Mouse (Mus musculus): Measurements from ENCODE around the gene Fbxl8. TPM values are rescaled to one million over a fixed set of nuclear protein-coding genes. Genes with fewer than 3 reads are reported as not detected.

Gene Fbxl8
- polyA plus RNA-seq, 1 experiment from 2014 or later: 3.1 TPM

GRCm38 (mm10) chr8:105268342-105269074 is 4.1 kb downstream of the Fbxl8 start:
- Histone ChIP-seq H3K4me2 (replicated peaks; ENCODE audit: low read depth, low read length) (peak overlapping the region; percentile 84), H3K4me3 (ENCODE audit: low read length) (peak overlapping the region; percentile 47), H3K36me3 (ENCODE audit: insufficient read depth, low read length) (no peaks in the 10 kb centered on the region), H3K9me3 (ENCODE audit: low read length) (no peaks in the 10 kb centered on the region), H3K27ac (ENCODE audit: low read length) (no peak overlapping the region), H3K9ac (replicated peaks; ENCODE audit: low read length) (peak overlapping the region; percentile 60), H3K27me3 (ENCODE audit: insufficient read depth, low read length) (peaks cover 87% of the 10 kb centered on the region), H3K4me1 (ENCODE audit: insufficient read depth, low read length) (peaks cover 46% of the 10 kb centered on the region)
- ATAC-seq (ENCODE audit: low FRiP score, low TSS enrichment): peak; percentile 21; the same call in 1 of the 2 replicates
- under 1% methylated on average over 65 of the region's 65 CpGs for WGBS

GRCm38 (mm10) chr8:105269075-105269458 is 4.6 kb downstream of the Fbxl8 start:
- Histone ChIP-seq H3K4me1 (ENCODE audit: insufficient read depth, low read length) (peaks cover 42% of the 10 kb centered on the region), H3K4me3 (ENCODE audit: low read length) (peak overlapping the region; percentile 47), H3K27ac (ENCODE audit: low read length) (no peak overlapping the region), H3K4me2 (replicated peaks; ENCODE audit: low read depth, low read length) (peak overlapping the region; percentile 84), H3K27me3 (ENCODE audit: insufficient read depth, low read length) (peaks cover 92% of the 10 kb centered on the region), H3K9ac (replicated peaks; ENCODE audit: low read length) (peak overlapping the region; percentile 60), H3K36me3 (ENCODE audit: insufficient read depth, low read length) (no peaks in the 10 kb centered on the region), H3K9me3 (ENCODE audit: low read length) (no peaks in the 10 kb centered on the region)
- ATAC-seq (ENCODE audit: low FRiP score, low TSS enrichment): no peak
- 2% methylated on average over 10 of the region's 10 CpGs for WGBS

GRCm38 (mm10) chr8:105269461-105269947 is 5.1 kb downstream of the Fbxl8 start, which contains the start of gene Hsf4:
TSS of gene Hsf4 (plus strand) at chr8:105269801.
- Histone ChIP-seq H3K9ac (replicated peaks; ENCODE audit: low read length) (peak within 1 kb of the TSS; percentile 60), H3K27ac (ENCODE audit: low read length) (no peak within 1 kb of the TSS), H3K36me3 (ENCODE audit: insufficient read depth, low read length) (no peaks in the 10 kb centered on the region), H3K27me3 (ENCODE audit: insufficient read depth, low read length) (peaks cover 97% of the 10 kb centered on the region), H3K9me3 (ENCODE audit: low read length) (no peaks in the 10 kb centered on the region), H3K4me2 (replicated peaks; ENCODE audit: low read depth, low read length) (peak within 1 kb of the TSS; percentile 84), H3K4me1 (ENCODE audit: insufficient read depth, low read length) (peaks cover 41% of the 10 kb centered on the region), H3K4me3 (ENCODE audit: low read length) (peak within 1 kb of the TSS; percentile 47)
- ATAC-seq (ENCODE audit: low FRiP score, low TSS enrichment): no peak
- WGBS: under 1% methylated on average over 41 of the region's 42 CpGs

- Histone ChIP-seq H3K9me3 (ENCODE audit: low read length) (no peaks in the 10 kb centered on the region), H3K36me3 (ENCODE audit: insufficient read depth, low read length) (no peaks in the 10 kb centered on the region), H3K27ac (ENCODE audit: low read length) (no peak overlapping the region), H3K4me1 (ENCODE audit: insufficient read depth, low read length) (peaks cover 34% of the 10 kb centered on the region), H3K4me2 (replicated peaks; ENCODE audit: low read depth, low read length) (peak overlapping the region; percentile 84), H3K4me3 (ENCODE audit: low read length) (peak overlapping the region; percentile 47), H3K9ac (replicated peaks; ENCODE audit: low read length) (peak overlapping the region; percentile 60; the same call in 1 of the 2 replicates), H3K27me3 (ENCODE audit: insufficient read depth, low read length) (peaks cover 99% of the 10 kb centered on the region)
- 4% methylated on average over 39 of the region's 39 CpGs for WGBS
- no peak for ATAC-seq (ENCODE audit: low FRiP score, low TSS enrichment)
Measured at GRCm38 (mm10) chr8:105270101-105270915, 5.9 kb downstream of the Fbxl8 start.

- no peak overlapping the region for H3K4me2 ChIP-seq (replicated peaks; ENCODE audit: low read depth, low read length)
- H3K4me1 ChIP-seq (ENCODE audit: insufficient read depth, low read length): peaks cover 35% of the 10 kb centered on the region
- H3K27ac ChIP-seq (ENCODE audit: low read length): no peak overlapping the region
- peak overlapping the region; percentile 19; the same call in 1 of the 2 replicates for H3K4me3 ChIP-seq (ENCODE audit: low read length)
- ATAC-seq (ENCODE audit: low FRiP score, low TSS enrichment): no peak
- no peaks in the 10 kb centered on the region for H3K36me3 ChIP-seq (ENCODE audit: insufficient read depth, low read length)
- WGBS: 1% methylated on average over 11 of the region's 11 CpGs
- peaks cover 99% of the 10 kb centered on the region for H3K27me3 ChIP-seq (ENCODE audit: insufficient read depth, low read length)
- no peaks in the 10 kb centered on the region for H3K9me3 ChIP-seq (ENCODE audit: low read length)
- no peak overlapping the region for H3K9ac ChIP-seq (replicated peaks; ENCODE audit: low read length)
Measured at GRCm38 (mm10) chr8:105270916-105271186, 6.4 kb downstream of the Fbxl8 start.

- ATAC-seq (ENCODE audit: low FRiP score, low TSS enrichment): no peak
- Histone ChIP-seq H3K4me3 (ENCODE audit: low read length) (no peak overlapping the region), H3K27ac (ENCODE audit: low read length) (no peak overlapping the region), H3K27me3 (ENCODE audit: insufficient read depth, low read length) (peaks cover 97% of the 10 kb centered on the region), H3K4me2 (replicated peaks; ENCODE audit: low read depth, low read length) (peak overlapping the region; percentile 67; the same call in 1 of the 2 replicates), H3K9ac (replicated peaks; ENCODE audit: low read length) (no peak overlapping the region), H3K4me1 (ENCODE audit: insufficient read depth, low read length) (peaks cover 22% of the 10 kb centered on the region), H3K9me3 (ENCODE audit: low read length) (no peaks in the 10 kb centered on the region), H3K36me3 (ENCODE audit: insufficient read depth, low read length) (no peaks in the 10 kb centered on the region)
- 3% methylated on average over 9 of the region's 11 CpGs for WGBS
Measured at GRCm38 (mm10) chr8:105275387-105275786, 10.9 kb downstream of the Fbxl8 start.

- no peaks in the 10 kb centered on the region for H3K36me3 ChIP-seq (ENCODE audit: insufficient read depth, low read length)
- no peaks in the 10 kb centered on the region for H3K9me3 ChIP-seq (ENCODE audit: low read length)
- peak within 1 kb of the TSS; percentile 67 for H3K4me2 ChIP-seq (replicated peaks; ENCODE audit: low read depth, low read length)
- H3K9ac ChIP-seq (replicated peaks; ENCODE audit: low read length): peak within 1 kb of the TSS; percentile 62
- H3K27ac ChIP-seq (ENCODE audit: low read length): no peak within 1 kb of the TSS
- H3K4me1 ChIP-seq (ENCODE audit: insufficient read depth, low read length): peaks cover 18% of the 10 kb centered on the region
- WGBS: 2% methylated on average over 10 of the region's 10 CpGs
- ATAC-seq (ENCODE audit: low FRiP score, low TSS enrichment): no peak
- peaks cover 93% of the 10 kb centered on the region for H3K27me3 ChIP-seq (ENCODE audit: insufficient read depth, low read length)
- H3K4me3 ChIP-seq (ENCODE audit: low read length): peak within 1 kb of the TSS; percentile 42
Measured at GRCm38 (mm10) chr8:105275840-105276239, 11.4 kb downstream of the Fbxl8 start, which contains the start of gene Nol3. TSS of gene Nol3 (plus strand) at chr8:105276140.

- peak; percentile 47; the same call in 1 of the 2 replicates for ATAC-seq (ENCODE audit: low FRiP score, low TSS enrichment)
- Histone ChIP-seq H3K27ac (ENCODE audit: low read length) (no peak overlapping the region), H3K4me2 (replicated peaks; ENCODE audit: low read depth, low read length) (peak overlapping the region; percentile 67), H3K9ac (replicated peaks; ENCODE audit: low read length) (peak overlapping the region; percentile 62), H3K4me1 (ENCODE audit: insufficient read depth, low read length) (peaks cover 16% of the 10 kb centered on the region), H3K4me3 (ENCODE audit: low read length) (peak overlapping the region; percentile 42), H3K36me3 (ENCODE audit: insufficient read depth, low read length) (peaks cover 1% of the 10 kb centered on the region; the same call in 1 of the 2 replicates), H3K9me3 (ENCODE audit: low read length) (no peaks in the 10 kb centered on the region), H3K27me3 (ENCODE audit: insufficient read depth, low read length) (peaks cover 86% of the 10 kb centered on the region)
- 2% methylated on average over 30 of the region's 30 CpGs for WGBS
Measured at GRCm38 (mm10) chr8:105276292-105277120, 12.1 kb downstream of the Fbxl8 start.

- Histone ChIP-seq H3K4me1 (ENCODE audit: insufficient read depth, low read length) (peaks cover 16% of the 10 kb centered on the region), H3K27me3 (ENCODE audit: insufficient read depth, low read length) (peaks cover 63% of the 10 kb centered on the region), H3K9ac (replicated peaks; ENCODE audit: low read length) (no peak overlapping the region), H3K27ac (ENCODE audit: low read length) (no peak overlapping the region), H3K36me3 (ENCODE audit: insufficient read depth, low read length) (peaks cover 8% of the 10 kb centered on the region; the same call in 1 of the 2 replicates), H3K4me2 (replicated peaks; ENCODE audit: low read depth, low read length) (peak overlapping the region; percentile 44), H3K4me3 (ENCODE audit: low read length) (peak overlapping the region; percentile 31), H3K9me3 (ENCODE audit: low read length) (no peaks in the 10 kb centered on the region)
- ATAC-seq (ENCODE audit: low FRiP score, low TSS enrichment): peak; percentile 55; the same call in 1 of the 2 replicates
- WGBS: 3% methylated on average over 28 of the region's 28 CpGs
Measured at GRCm38 (mm10) chr8:105278911-105279334, 14.5 kb downstream of the Fbxl8 start.

All from kidney, embryonic 16.5 days (tissue).